Mouse (Mus musculus) forebrain, embryonic 16.5 days (tissue): ENCODE measurements around the gene Sars2. TPM values are rescaled to one million over a fixed set of nuclear protein-coding genes. Genes with fewer than 3 reads are reported as not detected.

Source experiments
- polyA plus RNA-seq: library from polyadenylated mRNA; unstranded; fragments of >200 nt; fragmentation: Nextera tagmentation; extraction: Ambion mirVana; gene quantifications from 2 replicates; pipeline ENCODE4 v1.2.1, GENCODE M21; 2015

The Sars2 gene
- polyA plus RNA-seq, 1 experiment from 2014 or later, result 17.2 TPM

Other genes with a start within 250 kb of the Sars2 start
- gene Ifnl2, start 231.5 kb upstream of the Sars2 start, polyA plus RNA-seq, result not detected in 2 replicates
- not detected in 2 replicates for gene Ifnl3, start 219.2 kb upstream of the Sars2 start, polyA plus RNA-seq
- gene Sycn, start 201.1 kb upstream of the Sars2 start, polyA plus RNA-seq, result not detected in 2 replicates
- gene Nccrp1, start 194.7 kb upstream of the Sars2 start, polyA plus RNA-seq, result not detected in 2 replicates
- gene Samd4b, start 143.8 kb upstream of the Sars2 start, polyA plus RNA-seq, result 25.3 and 26.3 TPM in 2 replicates
- gene Pak4, start 143.8 kb upstream of the Sars2 start, polyA plus RNA-seq, result 25.5 and 26.7 TPM in 2 replicates
- gene Acp7, start 110.7 kb upstream of the Sars2 start, polyA plus RNA-seq, result not detected in 2 replicates
- gene Fbxo27, start 49.1 kb upstream of the Sars2 start, polyA plus RNA-seq, result 6.3 and 11.1 TPM in 2 replicates
- 3.3 and 4.2 TPM in 2 replicates for gene Fbxo17, start 25.2 kb upstream of the Sars2 start, polyA plus RNA-seq
- 105 and 111 TPM in 2 replicates for gene Mrps12, start 172 bp upstream of the Sars2 start, polyA plus RNA-seq
- not detected in 2 replicates for gene Ccer2, start 14.2 kb downstream of the Sars2 start, polyA plus RNA-seq
- 107 and 122 TPM in 2 replicates for gene Sirt2, start 24.7 kb downstream of the Sars2 start, polyA plus RNA-seq
- gene Nfkbib, start 25.5 kb downstream of the Sars2 start, polyA plus RNA-seq, result 58.8 and 62.1 TPM in 2 replicates
- 1.2 and 1.3 TPM in 2 replicates for gene Rinl, start 47.0 kb downstream of the Sars2 start, polyA plus RNA-seq
- 185 and 203 TPM in 2 replicates for gene Hnrnpl, start 66.5 kb downstream of the Sars2 start, polyA plus RNA-seq
- 87.1 and 97.7 TPM in 2 replicates for gene Ech1, start 83.2 kb downstream of the Sars2 start, polyA plus RNA-seq
- gene Lgals4, start 91.9 kb downstream of the Sars2 start, polyA plus RNA-seq, result 5.2 and 5.7 TPM in 2 replicates
- 1.7 and 2.9 TPM in 2 replicates for gene Lgals7, start 121.9 kb downstream of the Sars2 start, polyA plus RNA-seq
- 0.27 and 0.81 TPM in 2 replicates for gene Capn12, start 139.4 kb downstream of the Sars2 start, polyA plus RNA-seq
- 150 and 155 TPM in 2 replicates for gene Actn4, start 220.3 kb downstream of the Sars2 start, polyA plus RNA-seq
- gene Eif3k, start 239.9 kb downstream of the Sars2 start, polyA plus RNA-seq, result 296 and 297 TPM in 2 replicates
- 6.7 and 10.0 TPM in 2 replicates for gene Map4k1, start 240.1 kb downstream of the Sars2 start, polyA plus RNA-seq